Mouse (Mus musculus): ENCODE results near the gene Sept9. TPM values are rescaled to one million over a fixed set of nuclear protein-coding genes. Genes with fewer than 3 reads are reported as not detected.
A peak's percentile ranks its signal among the peaks of the same experiment; 100 is the strongest.

Gene Sept9
- polyA plus RNA-seq, 2 experiments: 78.7 to 125 TPM

- no peaks in the 10 kb centered on the region for H3K27me3 ChIP-seq (ENCODE audit: control insufficient read depth, insufficient read depth, low read length)
- peaks cover 67% of the 10 kb centered on the region for H3K4me1 ChIP-seq (ENCODE audit: control insufficient read depth, insufficient read depth, low read length)
- no peaks in the 10 kb centered on the region for H3K9me3 ChIP-seq (ENCODE audit: control insufficient read depth, low read length)
- DNase-seq (ENCODE audit: low spot score) (no peak), ATAC-seq (ENCODE audit: low FRiP score, low read depth) (no peak)
- no peak for TF ChIP-seq POLR2A (IDR thresholded peaks at IDR 0.05; ENCODE audit: borderline replicate concordance, extremely low read depth, insufficient read depth, insufficient read length)
- no peak overlapping the region for H3K4me2 ChIP-seq (replicated peaks; ENCODE audit: low read depth, low read length, severe bottlenecking)
- 71% methylated on average over 5 of the region's 5 CpGs for WGBS
- H3K9ac ChIP-seq (ENCODE audit: low read depth, low read length, severe bottlenecking): no peak overlapping the region
- H3K36me3 ChIP-seq (ENCODE audit: control insufficient read depth, insufficient read depth, low read length): no peaks in the 10 kb centered on the region; the same call in 1 of the 2 replicates
- peak overlapping the region; percentile 19; the same call in 1 of the 2 replicates for H3K27ac ChIP-seq (replicated peaks; ENCODE audit: low read depth, low read length)
- no peak overlapping the region for H3K4me3 ChIP-seq (replicated peaks; ENCODE audit: low read length)
Measured at GRCm38 (mm10) chr11:117325131-117325467, 125.6 kb downstream of the Sept9 start.

DNA sequence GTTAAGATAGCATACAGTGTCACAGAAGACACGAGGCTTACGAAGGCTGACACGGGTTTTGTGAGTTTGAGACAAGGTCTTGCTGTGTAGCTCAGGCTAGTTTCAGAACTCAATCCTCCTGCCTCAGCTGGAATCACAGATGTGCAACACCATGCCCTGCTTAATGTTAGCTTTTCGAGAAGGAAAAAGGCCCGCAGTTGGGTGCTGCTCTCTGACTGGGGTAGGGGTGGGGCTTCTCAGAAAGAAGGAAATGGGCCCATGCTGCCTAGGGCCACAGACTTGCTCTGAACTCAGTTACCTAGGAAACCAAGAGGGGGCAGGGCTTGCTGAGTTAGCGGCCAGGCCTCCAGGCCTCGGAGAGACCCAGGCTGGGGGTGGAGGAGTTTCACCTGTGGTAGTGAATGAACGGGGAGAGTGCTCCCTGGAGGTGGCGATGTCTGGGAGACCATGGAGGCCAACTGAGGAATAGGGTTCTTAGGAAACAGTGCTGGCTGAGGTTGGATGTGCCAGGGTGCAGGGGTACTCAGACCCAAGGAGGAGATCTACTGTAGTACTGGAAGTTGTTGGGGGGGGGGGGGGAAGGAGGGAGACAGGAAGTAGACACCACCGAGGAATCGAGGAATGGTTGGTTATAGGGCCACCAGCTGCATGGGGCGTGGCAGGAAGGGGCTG lies 126.1 kb downstream of the Sept9 start:
- H3K4me2 ChIP-seq (replicated peaks; ENCODE audit: low read depth, low read length, severe bottlenecking): no peak overlapping the region
- H3K9ac ChIP-seq (ENCODE audit: low read depth, low read length, severe bottlenecking): no peak overlapping the region
- H3K27ac ChIP-seq (replicated peaks; ENCODE audit: low read depth, low read length): peak overlapping the region; percentile 19; the same call in 1 of the 2 replicates
- H3K9me3 ChIP-seq (ENCODE audit: control insufficient read depth, low read length): no peaks in the 10 kb centered on the region
- no peak for TF ChIP-seq POLR2A (IDR thresholded peaks at IDR 0.05; ENCODE audit: borderline replicate concordance, extremely low read depth, insufficient read depth, insufficient read length)
- WGBS: 31% methylated on average over 11 of the region's 12 CpGs
- no peak overlapping the region for H3K4me3 ChIP-seq (replicated peaks; ENCODE audit: low read length)
- no peaks in the 10 kb centered on the region; the same call in 1 of the 2 replicates for H3K36me3 ChIP-seq (ENCODE audit: control insufficient read depth, insufficient read depth, low read length)
- no peaks in the 10 kb centered on the region for H3K27me3 ChIP-seq (ENCODE audit: control insufficient read depth, insufficient read depth, low read length)
- ATAC-seq (ENCODE audit: low FRiP score, low read depth): no peak
- peaks cover 67% of the 10 kb centered on the region for H3K4me1 ChIP-seq (ENCODE audit: control insufficient read depth, insufficient read depth, low read length)
- DNase-seq (ENCODE audit: low spot score): no peak

- DNase-seq (ENCODE audit: low spot score) (no peak), ATAC-seq (ENCODE audit: low FRiP score, low read depth) (no peak)
- H3K4me2 ChIP-seq (replicated peaks; ENCODE audit: low read depth, low read length, severe bottlenecking): no peak overlapping the region
- no peaks in the 10 kb centered on the region; the same call in 1 of the 2 replicates for H3K36me3 ChIP-seq (ENCODE audit: control insufficient read depth, insufficient read depth, low read length)
- no peak overlapping the region; the same call in 1 of the 2 replicates for H3K9ac ChIP-seq (ENCODE audit: low read depth, low read length, severe bottlenecking)
- H3K27ac ChIP-seq (replicated peaks; ENCODE audit: low read depth, low read length): no peak overlapping the region
- no peaks in the 10 kb centered on the region for H3K9me3 ChIP-seq (ENCODE audit: control insufficient read depth, low read length)
- TF ChIP-seq POLR2A (IDR thresholded peaks at IDR 0.05; ENCODE audit: borderline replicate concordance, extremely low read depth, insufficient read depth, insufficient read length): no peak
- H3K4me3 ChIP-seq (replicated peaks; ENCODE audit: low read length): no peak overlapping the region
- H3K4me1 ChIP-seq (ENCODE audit: control insufficient read depth, insufficient read depth, low read length): peaks cover 67% of the 10 kb centered on the region
- H3K27me3 ChIP-seq (ENCODE audit: control insufficient read depth, insufficient read depth, low read length): no peaks in the 10 kb centered on the region
- 56% methylated on average over 4 of the region's 4 CpGs for WGBS
Measured at GRCm38 (mm10) chr11:117326140-117326725, 126.8 kb downstream of the Sept9 start.

- Histone ChIP-seq H3K4me1 (ENCODE audit: control insufficient read depth, insufficient read depth, low read length) (peaks cover 67% of the 10 kb centered on the region), H3K9me3 (ENCODE audit: control insufficient read depth, low read length) (no peaks in the 10 kb centered on the region), H3K36me3 (ENCODE audit: control insufficient read depth, insufficient read depth, low read length) (no peaks in the 10 kb centered on the region; the same call in 1 of the 2 replicates), H3K9ac (ENCODE audit: low read depth, low read length, severe bottlenecking) (no peak overlapping the region), H3K4me2 (replicated peaks; ENCODE audit: low read depth, low read length, severe bottlenecking) (no peak overlapping the region), H3K27ac (replicated peaks; ENCODE audit: low read depth, low read length) (no peak overlapping the region), H3K27me3 (ENCODE audit: control insufficient read depth, insufficient read depth, low read length) (no peaks in the 10 kb centered on the region), H3K4me3 (replicated peaks; ENCODE audit: low read length) (no peak overlapping the region)
- ATAC-seq (ENCODE audit: low FRiP score, low read depth) (no peak), DNase-seq (ENCODE audit: low spot score) (no peak)
- WGBS: 74% methylated on average over 16 of the region's 16 CpGs
- TF ChIP-seq POLR2A (IDR thresholded peaks at IDR 0.05; ENCODE audit: borderline replicate concordance, extremely low read depth, insufficient read depth, insufficient read length): no peak
Measured at GRCm38 (mm10) chr11:117326867-117327600, 127.6 kb downstream of the Sept9 start.

DNA sequence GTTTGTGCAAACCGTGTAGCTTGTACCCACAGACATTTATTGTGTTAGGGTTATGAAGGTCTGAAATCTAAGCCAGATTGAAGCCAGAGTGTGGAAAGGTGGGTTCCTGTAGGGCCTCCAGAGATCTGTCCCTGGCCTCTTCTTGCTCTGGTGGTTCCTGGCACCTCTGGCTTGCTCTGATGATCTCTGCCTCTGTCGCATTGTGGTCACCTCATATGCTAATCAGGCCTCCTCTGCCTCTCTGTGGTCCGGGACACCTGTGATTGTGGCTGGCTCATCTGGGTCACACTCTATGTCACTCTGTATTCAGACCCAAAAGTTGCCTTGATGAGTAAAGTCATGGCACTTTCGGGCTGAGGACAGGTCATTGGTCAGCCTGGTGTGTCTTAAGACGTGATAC lies 128.2 kb downstream of the Sept9 start:
- Histone ChIP-seq H3K4me3 (replicated peaks; ENCODE audit: low read length) (no peak overlapping the region), H3K27ac (replicated peaks; ENCODE audit: low read depth, low read length) (no peak overlapping the region), H3K4me2 (replicated peaks; ENCODE audit: low read depth, low read length, severe bottlenecking) (no peak overlapping the region), H3K9me3 (ENCODE audit: control insufficient read depth, low read length) (no peaks in the 10 kb centered on the region), H3K4me1 (ENCODE audit: control insufficient read depth, insufficient read depth, low read length) (peaks cover 70% of the 10 kb centered on the region), H3K36me3 (ENCODE audit: control insufficient read depth, insufficient read depth, low read length) (no peaks in the 10 kb centered on the region; the same call in 1 of the 2 replicates), H3K27me3 (ENCODE audit: control insufficient read depth, insufficient read depth, low read length) (no peaks in the 10 kb centered on the region), H3K9ac (ENCODE audit: low read depth, low read length, severe bottlenecking) (no peak overlapping the region)
- TF ChIP-seq POLR2A (IDR thresholded peaks at IDR 0.05; ENCODE audit: borderline replicate concordance, extremely low read depth, insufficient read depth, insufficient read length): no peak
- DNase-seq (ENCODE audit: low spot score) (no peak), ATAC-seq (ENCODE audit: low FRiP score, low read depth) (no peak)
- WGBS: 77% methylated on average over 5 of the region's 5 CpGs
